Mouse (Mus musculus) regulatory T cell (primary cell): ENCODE data around the gene Gpnmb.

Experiments
- in situ Hi-C: fragments of 300-600 bp; cut with MboI, MseI; formaldehyde crosslinking; loops from one replicate; pipeline ENCODE4 v1.15.1; 2025; ENCODE audit warnings: high pct_unique_total_duplicates

Gene Gpnmb

DNA sequence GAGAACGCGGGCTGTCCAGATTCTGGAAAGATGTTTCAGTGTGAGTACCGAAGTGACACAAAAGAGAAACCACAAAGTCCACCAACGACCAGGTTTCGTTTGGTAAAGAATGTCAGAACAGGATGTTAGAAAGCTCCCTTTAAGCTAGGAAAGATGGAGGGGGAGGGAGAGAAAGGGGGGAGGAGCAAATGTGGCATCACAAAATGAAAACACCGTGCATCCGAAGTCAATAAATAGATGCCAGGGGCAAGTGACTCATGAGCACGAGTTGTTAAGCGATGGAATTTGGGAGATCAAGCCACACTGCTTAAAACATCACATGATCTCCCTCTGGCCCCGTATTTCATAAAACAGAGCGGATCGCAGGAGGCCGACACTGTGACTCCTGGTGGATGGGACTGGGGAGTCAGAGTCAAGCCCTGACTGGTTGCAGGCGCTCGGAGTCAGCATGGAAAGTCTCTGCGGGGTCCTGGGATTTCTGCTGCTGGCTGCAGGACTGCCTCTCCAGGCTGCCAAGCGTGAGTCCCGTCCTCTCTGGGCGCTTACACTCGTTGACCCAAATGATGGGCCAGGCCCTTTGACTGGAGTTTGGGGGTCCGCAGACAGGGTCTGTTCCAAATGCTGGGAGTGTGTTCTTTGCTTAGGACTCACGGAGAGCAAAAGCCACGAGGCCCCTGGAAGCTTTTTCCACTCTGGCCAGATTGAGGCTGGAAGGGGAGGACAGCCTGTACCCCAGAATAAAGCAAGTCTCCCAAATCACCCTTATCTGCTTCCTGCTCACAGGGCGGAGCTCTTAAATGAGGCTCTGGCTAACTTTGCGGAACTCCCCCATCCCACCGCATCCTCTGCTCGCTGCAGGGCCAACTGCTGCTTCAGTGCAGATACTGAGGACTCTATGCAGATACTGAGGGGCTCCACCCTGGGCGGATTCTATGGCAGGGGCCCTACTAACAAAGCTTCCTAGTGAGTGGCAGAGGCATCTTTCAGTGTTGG, at the start of gene Gpnmb:
Gpnmb (plus strand) TSS at position 272 of the 993 bp plus-strand sequence.
- in situ Hi-C loops, result no loop called here

DNA sequence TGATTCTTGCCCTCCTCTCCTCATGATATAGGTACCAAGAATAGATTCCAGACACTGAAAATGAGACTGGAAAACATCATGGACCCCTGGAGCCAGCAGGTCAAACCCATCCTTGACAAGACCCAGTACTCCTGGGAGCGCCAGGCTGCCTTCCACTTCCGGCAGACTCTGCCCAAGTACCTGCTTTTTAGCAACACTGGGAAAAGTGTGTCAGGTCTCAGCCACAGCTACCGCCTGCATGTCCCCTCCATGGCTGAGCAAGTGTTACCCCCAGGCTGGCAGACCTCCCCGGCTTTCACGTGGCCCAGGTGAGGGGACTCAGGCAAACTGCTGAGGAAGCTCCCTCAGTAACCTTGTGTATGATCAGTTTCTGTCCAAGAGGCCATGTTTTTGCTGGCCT, 46.4 kb upstream of the Gpnmb start:
- in situ Hi-C loops, result no loop called here

DNA sequence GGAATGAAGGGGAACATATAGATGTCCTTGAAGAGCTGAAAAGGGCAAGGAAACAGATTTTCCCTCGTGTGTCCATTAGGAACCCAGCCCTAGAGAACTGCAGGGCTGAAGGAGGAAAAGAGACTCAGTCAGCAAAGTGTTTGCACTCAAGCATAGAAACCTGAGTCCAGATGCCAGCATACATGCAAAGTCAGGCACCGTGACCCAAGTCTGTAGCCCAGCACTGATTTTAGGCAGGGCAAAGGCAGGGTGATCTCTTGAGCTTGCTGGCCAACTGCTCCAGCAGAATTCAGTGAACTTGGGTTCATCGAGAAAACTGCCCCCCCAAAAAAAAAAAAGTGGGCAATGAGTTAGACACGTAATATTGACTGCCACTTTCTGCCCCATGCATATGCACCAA, 44.4 kb upstream of the Gpnmb start:
- in situ Hi-C loops, result no loop called here

DNA sequence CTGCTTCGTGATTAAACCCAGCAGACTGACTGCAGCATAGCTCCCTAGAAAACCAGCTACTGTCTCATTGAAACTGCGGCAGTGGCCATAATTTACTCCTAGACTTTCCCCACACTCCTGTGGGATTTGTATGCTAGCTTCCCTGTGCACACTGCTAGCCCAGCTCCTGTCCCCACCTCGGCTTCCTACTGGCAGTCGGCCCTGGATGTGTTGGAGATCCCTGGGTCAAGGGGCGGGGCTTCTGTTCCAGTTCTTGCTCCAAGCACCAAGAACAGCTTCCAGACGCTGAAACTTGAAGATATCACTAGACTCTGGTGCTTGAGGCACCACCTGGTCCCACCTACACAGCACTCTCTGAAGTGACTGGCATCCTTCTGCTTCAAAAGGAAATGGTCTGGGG, 38.2 kb upstream of the Gpnmb start:
- in situ Hi-C loops, result no loop called here

DNA sequence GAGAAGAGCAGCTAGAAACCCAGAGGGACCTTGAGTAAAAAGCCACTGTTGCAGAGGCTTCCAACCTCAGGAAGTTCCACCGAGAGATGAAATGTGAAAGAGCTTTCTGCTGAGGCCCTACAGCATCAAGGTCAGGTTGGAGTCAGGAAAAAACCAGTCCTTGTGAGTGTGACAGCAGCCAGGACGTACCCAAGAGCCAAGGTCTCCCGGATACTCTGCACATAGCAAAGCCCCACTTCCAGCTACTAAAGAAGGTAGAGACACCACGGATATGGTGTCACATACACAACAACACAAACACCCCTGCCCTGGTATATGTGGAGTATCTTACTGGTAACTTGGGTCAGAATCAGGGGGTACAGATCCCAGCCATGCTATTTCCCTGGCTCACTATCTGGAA, 37.5 kb upstream of the Gpnmb start:
- in situ Hi-C loops, result no loop called here

DNA sequence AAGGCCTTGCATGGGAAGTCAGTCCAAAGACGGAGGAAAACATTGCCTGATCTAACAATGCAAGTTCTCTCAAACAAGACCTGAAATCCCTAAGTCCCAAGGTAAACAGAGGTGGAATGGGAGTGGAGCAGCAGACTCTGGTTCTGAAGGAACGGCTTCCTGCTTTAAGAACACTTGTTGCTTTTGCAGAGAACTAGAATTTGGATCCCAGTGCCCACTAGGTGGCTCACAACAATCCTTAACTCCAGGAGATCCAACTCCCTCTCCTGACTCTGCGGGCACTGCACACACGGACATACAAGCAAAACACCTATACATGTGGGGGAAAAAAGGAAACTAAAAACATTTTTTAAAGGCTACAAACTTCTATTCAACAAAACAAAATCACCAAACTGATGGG, 33.0 kb upstream of the Gpnmb start:
- in situ Hi-C loops, result no loop called here

DNA sequence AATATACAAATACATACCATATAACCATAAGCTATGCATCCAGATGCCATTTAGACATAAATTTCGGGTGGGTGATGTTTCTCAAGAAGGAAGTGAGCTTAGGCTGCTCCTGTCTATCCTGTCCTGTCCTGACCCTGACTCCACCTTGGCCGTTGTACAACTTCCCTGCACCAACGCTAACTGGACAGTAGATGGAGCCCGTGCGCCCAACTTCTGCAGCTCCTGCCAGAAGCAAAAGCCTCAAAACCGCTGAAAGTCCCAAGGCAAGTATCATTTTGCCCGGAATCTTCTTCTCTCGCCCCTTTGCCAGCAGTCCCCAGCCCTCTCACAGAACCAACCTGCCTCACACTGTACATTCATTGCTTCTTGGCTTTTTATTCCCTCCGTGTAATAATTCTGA, 28.4 kb upstream of the Gpnmb start:
- in situ Hi-C loops, result no loop called here

DNA sequence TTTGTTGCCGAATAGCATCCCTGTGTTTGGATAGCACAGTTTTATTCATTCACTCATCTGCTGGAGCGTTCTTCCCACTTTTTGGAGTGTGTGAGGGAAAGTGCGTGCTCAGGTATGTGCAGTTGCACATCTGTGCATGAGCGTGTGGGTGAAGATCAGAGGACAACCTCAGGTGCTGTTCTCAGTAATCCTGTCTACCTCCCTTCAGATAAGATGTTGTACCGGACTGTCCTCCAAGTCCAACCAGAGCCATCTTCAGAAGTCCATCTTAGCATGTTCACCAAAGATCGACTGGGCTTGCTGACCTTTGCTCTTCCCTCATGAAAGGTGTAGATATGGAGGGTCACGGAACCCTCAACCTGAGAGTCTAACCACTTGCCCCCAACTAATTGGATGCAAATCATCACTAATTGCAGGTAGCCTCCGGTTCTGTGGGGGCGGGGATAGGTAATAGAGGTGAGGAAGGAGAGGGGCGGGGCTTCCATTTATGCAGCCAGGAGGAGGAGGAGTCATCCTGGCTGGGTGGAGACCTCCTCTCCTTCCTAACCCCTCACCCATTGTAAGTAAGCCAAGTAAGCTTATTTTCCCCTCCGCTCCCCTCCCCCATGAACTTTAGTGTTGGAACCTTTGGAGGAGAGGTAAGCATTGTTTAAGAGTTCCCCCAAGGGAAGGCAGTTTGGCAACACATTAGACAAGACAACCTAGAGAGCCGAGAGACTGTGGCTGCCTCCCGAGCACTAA, 27.8 kb upstream of the Gpnmb start:
- in situ Hi-C loops, result no loop called here

DNA sequence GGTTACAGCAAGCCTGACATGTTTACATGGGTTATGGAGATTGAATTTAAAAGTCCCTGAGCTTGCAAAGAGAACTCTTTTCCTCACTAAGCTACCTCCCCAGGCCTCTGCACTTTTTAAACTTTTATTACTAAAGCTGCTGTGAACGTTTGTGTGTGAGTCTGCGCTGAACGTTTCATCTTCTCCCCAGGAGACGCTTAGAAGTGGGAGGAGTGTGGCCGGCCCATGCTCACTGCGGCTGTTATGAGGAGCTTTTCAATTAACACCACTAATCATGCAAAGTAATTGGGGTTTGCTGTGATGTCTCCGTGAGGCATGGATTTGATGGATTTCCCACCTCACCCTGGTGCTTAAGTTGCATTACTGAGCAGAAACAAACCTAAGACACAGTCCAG, 27.2 kb upstream of the Gpnmb start:
- in situ Hi-C loops, result no loop called here

DNA sequence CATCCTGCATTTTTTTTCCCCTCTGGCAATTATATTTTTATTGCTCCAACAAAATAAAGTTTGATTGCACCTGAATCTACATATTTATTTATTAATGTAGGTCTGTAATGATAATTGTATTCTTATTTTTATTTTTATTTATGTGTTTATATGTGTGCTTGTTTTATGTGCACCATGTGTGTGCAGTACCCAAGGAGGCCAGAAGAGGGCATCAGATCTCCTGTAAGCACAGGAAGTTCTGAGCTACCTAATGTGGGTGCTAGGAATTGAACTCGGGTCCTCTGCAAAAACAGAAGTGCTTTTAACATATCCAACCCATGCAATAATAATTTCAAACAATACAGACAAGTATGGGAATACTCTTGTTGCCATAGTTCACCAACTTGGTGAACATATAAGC, 26.7 kb upstream of the Gpnmb start:
- in situ Hi-C loops, result no loop called here

DNA sequence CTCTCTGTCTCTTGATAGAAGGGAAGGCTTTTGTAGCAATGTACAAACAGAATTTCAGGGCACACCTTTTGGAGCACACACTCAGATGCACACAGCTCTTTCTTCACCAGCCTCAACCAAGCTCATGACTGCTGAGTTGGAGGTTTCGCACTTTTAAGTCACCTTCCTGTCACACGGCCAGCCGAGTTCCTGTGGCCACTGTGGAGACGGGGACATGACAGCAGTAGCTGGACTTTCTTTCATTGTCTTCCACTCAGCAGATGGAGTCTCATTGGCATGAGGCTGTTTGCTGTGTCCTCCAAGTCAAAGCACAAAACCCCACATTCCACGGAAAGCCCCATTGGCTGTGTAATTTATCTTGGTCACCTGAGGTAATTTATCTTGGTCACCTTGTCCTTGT, 25.2 kb upstream of the Gpnmb start:
- in situ Hi-C loops, result no loop called here

DNA sequence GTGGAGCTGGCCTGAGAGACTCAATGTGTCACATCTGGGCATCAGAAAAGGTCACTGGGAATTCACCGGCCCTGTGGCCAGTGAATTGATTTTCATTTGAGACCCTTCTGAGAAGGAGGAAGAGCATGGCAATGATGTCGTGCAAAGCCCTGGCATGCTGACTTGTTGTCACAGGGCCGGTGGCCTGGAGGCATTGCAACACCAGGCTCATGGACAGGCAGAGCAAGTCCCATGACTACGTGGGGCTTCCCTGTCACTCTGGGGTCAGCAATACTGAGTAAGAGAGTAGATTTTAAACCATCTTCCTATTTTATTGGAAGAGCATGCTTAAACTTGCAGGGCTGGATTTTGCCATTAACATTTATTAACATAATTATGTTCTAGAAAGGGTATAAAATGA, 23.3 kb upstream of the Gpnmb start:
- in situ Hi-C loops, result no loop called here

DNA sequence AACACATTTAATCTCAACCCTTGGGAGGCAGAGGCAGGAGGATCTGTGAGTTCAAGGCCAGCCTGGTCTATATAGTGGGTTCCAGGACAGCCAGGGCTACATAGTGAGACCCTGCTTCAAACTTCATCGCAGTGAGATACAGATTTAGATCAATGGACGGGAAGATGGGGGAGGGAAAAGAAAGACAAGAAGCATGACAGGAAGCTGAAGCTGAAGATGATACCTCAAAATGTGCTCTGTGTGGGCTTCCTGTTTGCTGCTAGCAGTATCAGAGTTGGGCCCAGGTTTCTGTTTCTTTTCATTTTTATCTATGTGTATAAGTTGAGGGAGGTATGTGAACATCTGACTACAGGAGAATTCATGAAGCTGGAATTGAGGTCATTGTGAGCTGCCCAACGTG, 22.9 kb upstream of the Gpnmb start:
- in situ Hi-C loops, result no loop called here

DNA sequence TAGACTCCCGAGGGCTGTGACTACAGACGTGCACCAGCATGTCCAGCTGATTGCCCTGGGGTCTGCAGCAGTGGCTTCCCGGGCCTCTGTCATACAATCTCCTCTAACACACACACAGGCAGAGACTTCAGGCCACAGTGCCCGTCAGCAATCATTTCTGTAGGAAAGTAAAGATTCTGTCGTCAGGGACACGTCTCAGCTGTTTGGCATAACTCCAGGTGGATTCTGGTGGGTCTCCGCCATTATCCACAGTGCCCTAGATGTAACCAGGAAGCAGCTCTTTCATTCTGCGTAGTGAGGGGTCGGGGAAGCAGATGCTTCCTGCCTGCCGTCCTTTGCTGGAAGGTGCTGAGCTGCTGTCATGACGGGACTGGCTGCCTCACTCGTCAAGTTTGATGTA, 19.2 kb upstream of the Gpnmb start:
- in situ Hi-C loops, result no loop called here

DNA sequence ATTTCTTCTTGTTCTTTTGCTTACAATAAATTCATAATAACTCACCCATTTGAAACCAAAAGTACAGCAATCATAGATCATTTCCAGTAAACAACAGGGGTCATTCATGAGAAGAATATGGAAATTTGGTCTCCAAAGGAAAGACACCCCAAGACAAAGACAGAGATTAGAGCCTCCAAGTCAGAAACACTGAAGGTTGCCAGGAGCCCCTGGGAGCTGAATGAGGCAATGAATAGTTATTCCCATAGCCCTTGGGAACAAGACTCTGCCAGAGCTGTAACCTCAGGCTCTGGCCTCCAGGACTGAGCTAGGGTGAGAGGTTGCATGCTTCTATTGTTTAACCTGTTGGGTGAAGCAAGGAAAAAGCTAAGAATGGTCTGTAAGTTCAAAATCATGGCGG, 17.0 kb upstream of the Gpnmb start:
- in situ Hi-C loops, result no loop called here

DNA sequence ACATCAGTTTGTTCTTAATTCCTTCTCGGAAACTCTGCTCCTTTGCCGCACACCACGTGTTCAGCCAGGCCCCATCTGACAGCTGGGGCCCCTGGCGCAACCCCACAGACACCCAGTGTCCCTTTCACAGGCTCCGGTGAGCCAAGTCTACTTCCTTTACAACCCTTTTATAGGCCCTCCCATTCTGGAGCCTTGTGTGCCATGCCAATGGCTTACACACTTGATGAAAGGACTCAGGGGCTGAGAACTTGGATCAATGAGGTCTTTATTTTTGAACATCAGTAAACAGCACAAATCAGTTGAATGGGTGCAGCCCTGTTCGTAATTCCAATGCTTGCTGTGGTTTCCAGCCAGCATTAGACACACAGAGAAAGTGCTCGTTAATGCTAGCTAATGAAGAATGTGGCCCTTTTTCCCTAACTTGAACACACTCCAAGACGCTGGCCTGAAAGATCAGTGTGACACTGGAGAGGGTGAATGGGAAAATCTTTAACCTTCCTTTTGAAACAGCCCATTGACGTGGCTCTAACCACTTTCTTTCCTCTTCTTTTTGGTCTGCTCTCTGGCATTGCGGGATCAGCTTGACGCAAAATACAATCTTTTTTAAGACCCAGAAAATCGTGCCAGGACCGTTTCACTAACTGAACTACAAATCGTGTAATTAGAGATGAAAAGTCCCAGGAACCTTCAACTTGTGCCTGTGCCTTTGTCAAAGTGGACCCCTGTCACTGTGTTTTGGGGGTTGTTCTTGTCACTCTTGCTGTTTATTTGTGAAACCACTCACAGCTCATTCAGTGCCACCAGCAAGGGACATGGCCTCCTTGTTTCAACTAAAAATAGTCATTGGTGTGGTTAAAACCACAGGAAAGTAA, 15.0 kb upstream of the Gpnmb start:
- in situ Hi-C loops, result no loop called here

DNA sequence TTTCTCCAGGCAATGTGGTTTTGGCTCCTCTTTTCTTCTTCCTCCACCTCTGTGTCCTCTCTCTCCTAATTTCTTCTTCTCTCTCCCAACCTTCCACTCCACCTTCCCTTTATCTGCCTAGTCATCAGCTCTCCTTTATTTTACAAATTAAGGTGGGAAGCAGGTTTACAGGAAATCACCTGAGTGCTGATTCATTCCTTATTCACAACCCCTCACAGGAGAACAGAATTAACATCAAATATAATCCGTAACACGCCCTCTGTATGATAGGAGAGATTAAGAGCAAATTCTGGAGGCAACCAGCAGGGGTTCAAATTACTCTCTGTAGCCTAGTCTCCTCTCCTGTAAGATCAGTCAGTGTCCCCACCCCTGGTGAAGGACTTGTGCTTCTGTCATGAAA, 14.0 kb upstream of the Gpnmb start:
- in situ Hi-C loops, result no loop called here

DNA sequence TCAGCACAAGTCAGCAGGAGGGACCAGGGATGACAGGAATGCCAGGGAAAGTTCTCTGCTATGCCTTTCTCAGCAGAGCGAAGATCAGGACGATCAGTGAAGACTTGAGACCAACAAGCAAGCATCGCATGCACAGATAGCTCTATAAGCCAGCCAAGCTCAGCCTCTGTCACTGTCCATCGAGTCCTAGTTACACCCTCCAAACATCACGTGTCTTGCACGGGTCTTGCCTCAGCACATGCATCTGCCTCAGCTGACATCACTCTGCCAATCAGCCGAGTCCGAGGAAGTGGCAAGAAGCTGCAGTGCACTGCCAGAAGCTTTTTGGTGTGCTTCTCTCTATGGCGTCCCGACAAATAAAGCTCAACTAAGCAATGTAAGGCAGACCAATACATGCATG, 13.0 kb upstream of the Gpnmb start:
- in situ Hi-C loops, result no loop called here

DNA sequence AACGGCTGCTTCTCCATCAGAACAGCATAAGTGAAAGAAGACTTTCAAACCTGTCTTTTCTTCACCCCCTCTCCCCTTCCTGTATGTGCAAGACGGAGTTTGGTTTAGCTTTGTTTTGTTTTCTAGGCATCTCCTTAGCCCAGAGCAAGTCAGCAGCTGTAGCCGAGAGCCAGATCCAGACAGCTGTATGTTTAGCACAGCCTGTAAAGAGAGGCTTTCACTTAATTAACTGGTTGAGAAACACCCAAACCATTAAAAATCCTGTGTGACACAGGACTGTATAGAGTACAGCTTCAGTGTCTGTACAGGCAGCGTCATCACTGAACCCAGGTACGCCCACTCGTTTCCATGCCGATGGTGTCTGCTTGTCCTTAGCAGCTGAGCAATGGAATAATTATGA, 11.1 kb upstream of the Gpnmb start:
- in situ Hi-C loops, result no loop called here

DNA sequence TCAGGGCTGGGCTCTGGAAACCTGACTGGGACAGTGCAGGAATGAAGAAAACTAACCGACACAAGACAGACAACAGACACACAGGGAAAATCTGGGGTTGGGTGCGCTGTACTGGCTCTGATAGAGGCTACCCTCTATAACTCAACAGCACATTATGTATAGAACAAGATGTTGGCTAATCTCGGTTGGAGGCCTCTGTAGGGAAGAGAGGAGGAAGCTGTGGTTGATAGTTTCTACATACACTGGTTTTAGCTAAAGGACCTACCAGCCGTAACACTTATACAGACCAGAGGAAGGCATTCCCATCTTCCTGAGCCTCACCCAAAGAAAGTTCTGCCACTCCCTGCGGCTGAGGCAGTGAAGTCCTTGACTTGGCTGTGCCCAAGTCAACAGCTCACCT, 9.8 kb upstream of the Gpnmb start:
- in situ Hi-C loops, result no loop called here

DNA sequence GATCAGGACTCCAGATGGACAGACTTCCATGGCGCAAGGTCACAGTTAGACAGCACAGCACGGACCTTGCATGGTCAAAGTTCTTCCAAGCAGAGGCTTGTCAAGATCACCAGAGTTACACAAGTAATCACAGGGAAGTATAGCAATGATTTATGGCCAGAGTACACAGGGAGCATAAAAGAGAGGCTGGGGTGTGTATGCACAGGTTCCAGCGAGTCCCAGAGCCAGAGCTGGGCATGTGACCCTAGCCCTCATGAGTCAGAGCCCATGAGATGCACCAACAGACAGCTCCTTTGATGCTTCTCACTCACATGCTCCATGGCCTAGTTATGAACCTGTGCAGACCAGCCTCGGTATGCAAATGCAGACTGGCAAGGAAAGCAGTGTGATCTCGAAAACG, 8.3 kb upstream of the Gpnmb start:
- in situ Hi-C loops, result no loop called here

DNA sequence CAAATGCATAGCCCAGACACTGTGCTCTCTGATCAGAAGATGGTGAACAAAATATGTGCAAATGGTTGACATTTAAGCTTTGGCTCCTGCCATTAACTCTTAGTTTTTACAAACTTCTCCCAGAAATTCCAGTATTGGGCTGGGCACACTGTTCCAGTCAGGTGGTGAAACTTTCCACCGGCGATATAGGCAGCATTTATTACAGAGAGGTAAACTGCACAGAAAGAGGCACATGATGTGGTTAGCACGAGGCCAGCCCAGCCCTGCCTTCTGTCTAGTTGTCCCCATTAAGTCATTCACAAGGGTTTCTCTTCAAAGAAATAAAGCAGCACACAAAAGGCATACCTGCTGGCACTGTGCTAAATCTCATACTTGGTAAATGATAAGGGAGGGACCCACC, 7.6 kb upstream of the Gpnmb start:
- in situ Hi-C loops, result no loop called here
